Mouse (Mus musculus): ENCODE results near the gene Kat2b.
A peak's percentile ranks its signal among the peaks of the same experiment; 100 is the strongest.
"Not testable (repeated sequence)": the region's sequence is repeated elsewhere in the genome, so short reads cannot be mapped to it uniquely, and the experiment has no call there.

Kat2b gene

DNA sequence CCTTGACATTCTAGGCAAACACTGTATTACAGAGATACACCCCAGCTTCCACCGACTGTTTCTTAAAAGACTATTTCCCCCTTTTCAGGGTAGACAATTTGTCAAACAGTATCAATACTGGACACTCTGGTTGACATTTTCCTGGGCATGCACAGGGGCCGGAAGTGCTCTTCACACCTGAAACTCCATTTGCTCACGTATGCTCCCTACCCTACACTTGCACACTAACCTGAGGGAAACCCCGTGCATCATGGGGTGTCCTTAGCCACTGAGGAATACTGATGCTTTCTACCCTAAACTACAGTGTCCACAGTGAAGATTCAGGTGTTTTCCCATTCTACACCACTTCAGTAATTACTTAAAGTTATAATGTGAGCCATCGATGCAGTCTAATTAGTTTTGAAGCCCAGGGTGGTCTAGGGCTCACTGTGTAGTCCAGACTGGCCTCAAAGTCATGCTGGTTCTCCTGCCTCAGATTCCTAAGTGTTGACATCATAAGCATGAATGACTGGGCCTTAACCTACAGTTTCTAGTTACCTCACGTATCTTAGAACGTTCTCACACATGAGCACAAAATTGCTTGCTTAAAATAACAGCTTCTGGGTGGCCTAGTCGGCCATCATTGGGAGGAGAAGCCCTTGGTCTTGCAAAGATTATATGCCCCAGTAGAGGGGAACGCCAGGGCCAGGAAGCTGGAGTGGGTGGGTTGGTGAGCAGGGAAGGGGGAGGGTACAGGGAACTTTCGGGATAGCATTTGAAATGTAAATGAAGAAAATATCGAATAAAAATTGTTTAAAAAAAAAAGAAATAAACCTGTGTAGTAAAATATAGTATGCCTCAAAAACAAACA, 30.5 kb downstream of the Kat2b start:
- peak; percentile 52 for DNase-seq (ENCODE audit: low read depth, low spot score)

DNA sequence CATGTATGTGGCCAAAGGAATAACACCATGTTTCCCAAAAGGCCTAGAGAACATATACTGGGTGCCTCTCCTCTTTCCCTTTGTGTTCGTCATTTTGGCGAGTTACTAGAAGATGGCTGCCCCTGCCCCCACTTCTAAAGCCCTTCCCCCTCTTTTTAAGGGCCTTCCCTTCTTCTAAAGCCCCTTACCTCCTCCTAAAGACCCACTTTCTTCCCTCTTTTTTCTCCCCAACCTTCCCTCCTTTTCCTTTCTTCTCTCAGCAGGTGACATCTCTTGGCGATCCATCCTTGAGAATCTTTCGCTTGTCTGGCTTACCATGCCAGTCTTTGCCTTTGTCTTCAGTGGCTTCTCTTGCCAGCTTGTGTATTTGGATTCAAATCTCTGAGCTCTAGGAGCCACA, 31.9 kb downstream of the Kat2b start:
- DNase-seq (ENCODE audit: low read depth, low spot score): no peak

DNA sequence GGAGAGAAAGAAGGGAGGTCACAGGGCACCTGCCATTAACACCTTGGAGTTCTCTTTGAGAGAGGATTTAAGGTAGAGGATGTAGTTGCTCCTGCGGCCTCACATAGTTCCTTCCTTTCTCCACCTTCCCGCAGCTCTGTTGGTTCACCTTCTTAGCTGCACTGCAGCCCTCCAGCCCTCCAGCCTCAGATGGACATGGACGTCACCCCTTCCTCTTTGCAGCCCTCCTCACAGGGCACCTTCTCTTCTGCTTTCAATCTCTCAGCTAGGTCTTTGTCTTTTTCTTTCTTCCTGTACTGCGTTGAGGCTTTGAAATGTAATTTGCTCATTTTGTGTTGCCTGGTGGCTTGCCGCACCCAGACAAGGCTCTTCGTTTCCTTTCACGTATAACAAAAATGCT, 36.6 kb downstream of the Kat2b start:
- DNase-seq (ENCODE audit: low read depth, low spot score): not testable (repeated sequence)

DNA sequence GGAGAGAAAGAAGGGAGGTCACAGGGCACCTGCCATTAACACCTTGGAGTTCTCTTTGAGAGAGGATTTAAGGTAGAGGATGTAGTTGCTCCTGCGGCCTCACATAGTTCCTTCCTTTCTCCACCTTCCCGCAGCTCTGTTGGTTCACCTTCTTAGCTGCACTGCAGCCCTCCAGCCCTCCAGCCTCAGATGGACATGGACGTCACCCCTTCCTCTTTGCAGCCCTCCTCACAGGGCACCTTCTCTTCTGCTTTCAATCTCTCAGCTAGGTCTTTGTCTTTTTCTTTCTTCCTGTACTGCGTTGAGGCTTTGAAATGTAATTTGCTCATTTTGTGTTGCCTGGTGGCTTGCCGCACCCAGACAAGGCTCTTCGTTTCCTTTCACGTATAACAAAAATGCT, 39.4 kb downstream of the Kat2b start:
- DNase-seq (ENCODE audit: low read depth, low spot score): not testable (repeated sequence)

DNA sequence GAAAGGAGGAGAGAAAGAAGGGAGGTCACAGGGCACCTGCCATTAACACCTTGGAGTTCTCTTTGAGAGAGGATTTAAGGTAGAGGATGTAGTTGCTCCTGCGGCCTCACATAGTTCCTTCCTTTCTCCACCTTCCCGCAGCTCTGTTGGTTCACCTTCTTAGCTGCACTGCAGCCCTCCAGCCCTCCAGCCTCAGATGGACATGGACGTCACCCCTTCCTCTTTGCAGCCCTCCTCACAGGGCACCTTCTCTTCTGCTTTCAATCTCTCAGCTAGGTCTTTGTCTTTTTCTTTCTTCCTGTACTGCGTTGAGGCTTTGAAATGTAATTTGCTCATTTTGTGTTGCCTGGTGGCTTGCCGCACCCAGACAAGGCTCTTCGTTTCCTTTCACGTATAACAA, 42.3 kb downstream of the Kat2b start:
- not testable (repeated sequence) for DNase-seq (ENCODE audit: low read depth, low spot score)

DNA sequence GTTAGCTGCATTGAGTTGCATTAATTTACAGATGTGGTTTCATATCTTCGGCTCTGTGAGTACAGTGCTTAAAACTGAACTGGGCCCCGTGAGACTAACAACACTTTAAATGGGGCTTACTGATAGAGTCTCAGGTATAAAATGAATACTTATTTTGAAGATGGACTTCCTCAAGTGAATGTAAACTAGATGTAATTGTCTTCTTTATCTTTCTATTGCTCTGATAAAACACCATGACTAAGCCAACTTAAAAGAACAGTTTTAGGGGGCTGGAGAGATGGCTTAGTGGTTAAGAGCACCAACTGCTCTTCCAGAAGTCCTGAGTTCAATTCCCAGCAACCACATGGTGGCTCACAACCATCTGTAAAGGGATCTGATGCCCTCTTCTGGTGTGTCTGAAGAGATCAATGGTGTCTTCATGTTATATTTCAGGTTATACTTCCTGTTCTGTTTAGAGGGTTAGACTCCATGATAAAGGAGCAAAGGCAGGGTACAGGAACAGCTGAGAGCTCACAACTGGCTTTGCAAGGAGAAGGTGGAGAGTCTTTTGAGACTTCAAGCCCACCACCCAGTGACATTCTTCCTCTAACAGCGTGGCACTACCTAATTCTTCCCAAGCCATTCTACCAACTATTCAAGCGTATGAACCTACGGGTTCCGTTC, 50.8 kb downstream of the Kat2b start:
- DNase-seq (ENCODE audit: low read depth, low spot score): no peak

DNA sequence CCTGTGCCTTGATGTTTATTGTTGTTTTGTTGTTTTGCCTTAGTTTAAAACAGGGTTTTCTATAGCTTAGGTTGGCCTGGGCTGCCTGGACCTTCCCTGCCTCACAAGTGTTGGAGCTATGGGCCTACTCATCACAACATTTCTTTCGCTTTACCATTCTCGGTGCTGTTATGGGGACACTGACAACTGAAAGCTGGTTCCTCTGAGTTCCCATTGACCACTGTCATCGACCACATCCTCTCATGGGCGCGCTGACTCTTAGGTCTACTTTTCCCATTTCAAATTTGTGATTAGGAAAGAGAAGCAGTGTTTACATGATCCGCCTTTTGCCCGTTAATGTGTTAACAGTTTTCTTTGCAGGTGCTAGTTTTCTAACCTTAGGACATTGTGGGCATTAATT, 51.7 kb downstream of the Kat2b start:
- DNase-seq (ENCODE audit: low read depth, low spot score): no peak

DNA sequence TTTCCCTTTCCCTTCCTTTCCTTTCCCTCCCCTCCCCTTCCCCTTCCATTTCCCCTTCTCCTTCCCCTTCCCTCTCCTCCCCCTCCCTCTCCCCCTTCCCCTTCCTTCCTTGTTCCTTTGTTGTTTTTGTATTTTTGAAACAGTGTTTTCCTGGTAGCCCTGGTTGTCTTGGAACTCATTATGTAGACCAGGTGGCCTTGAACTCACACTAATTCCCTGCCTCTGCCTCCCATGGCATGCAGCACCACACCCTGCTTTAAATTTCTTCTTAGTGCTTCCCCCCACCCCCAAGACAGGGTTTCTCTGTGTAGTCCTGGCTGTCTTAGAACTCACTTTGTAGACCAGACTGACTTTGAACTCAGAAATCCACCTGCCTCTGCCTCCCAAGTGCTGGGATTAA, 52.7 kb downstream of the Kat2b start:
- peak; percentile 48 for DNase-seq (ENCODE audit: low read depth, low spot score)

DNA sequence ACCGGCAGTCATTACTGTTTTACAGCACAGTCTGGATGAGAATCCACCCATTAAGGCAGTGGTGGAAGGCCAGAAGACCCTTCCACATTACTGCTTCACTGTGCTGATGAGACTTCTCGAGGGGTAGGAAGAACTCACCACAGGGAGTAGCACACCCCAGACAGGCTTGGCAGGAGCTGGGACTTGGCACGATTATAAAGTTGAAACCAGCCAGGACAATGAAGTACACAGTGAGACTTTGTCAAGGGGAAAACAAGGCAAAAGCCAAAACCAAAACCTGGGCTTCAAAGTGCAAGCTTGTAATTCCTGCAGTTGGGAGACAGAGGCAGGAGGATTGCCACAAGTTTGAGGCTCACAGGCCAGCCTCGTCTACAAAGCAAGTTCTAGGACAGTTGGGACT, 54.0 kb downstream of the Kat2b start:
- no peak for DNase-seq (ENCODE audit: low read depth, low spot score)

DNA sequence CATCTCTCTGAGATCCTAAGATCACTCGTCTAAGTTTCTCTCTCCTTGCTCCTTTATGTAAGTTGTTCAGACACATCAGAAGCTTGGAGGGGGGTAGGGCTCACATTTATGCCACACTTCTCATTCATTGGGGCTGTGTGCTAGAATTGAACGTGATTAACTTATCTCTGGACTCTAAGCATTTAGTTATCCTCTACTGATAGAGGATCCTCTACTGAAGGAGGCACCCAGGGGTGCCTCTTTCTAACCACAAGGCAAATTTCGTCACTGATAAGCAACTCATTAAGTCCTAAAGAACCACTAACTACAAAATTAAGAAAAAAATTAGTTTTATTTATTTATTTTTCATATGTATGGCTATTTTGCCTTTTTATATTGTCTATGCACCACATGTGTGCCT, 55.5 kb downstream of the Kat2b start:
- DNase-seq (ENCODE audit: low read depth, low spot score): no peak

DNA sequence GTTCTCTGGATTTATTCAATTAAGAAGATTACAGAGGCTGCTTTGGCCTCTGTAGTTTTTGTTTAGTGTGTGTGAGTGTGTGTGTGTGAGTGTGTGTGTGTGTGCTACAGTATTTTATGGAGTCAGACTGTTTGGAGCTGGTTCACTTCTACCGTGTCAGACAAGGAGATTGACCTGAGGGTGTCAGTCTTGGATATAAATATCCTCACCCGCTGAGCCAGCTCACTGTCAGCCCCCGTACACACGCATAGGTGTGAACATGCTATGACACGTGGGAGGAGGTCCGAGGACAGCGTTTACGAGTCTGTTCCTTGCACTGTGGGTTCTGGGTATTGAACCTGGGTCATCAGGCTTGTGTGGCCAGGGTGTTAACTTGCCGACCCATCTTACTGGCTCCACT, 57.1 kb downstream of the Kat2b start:
- no peak for DNase-seq (ENCODE audit: low read depth, low spot score)

DNA sequence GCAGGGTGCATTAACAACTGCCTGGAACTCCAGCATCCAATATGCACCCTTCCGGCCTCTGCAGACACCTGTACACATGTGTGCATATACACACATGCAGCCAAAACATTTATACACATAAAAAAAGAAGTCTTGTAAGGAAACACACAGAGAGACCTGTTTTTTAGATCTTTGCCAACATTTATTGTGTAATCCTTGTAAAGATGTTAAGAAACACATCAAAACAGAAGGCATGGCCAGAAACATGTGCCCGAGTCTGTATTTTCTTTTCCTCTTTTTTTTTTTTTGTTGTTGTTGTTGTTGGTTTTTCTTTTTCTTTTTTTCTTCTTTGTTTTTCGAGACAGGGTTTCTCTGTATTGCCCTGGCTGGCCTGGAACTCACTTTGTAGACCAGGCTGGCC, 59.5 kb downstream of the Kat2b start:
- no peak for DNase-seq (ENCODE audit: low read depth, low spot score)

DNA sequence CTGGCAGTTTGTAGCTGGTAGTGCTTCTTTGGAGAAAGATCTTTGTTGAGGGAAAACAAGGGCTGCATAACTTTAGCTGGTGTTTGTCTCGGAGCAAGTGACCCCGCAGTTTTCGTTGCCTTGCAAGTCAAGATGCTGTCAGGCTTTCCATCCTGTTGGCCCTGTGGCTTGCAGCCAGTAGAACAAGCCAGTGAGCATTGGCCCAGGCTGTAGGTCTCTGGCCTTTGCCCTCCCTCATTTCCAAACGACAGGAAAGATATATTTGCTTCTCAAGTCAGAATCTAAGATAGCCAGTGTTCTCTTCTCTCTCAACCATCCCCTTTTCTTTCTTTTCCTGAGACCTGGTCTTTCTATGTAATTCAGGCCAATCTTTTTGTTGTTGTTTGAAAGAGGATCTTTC, 60.8 kb downstream of the Kat2b start:
- DNase-seq (ENCODE audit: low read depth, low spot score): no peak

DNA sequence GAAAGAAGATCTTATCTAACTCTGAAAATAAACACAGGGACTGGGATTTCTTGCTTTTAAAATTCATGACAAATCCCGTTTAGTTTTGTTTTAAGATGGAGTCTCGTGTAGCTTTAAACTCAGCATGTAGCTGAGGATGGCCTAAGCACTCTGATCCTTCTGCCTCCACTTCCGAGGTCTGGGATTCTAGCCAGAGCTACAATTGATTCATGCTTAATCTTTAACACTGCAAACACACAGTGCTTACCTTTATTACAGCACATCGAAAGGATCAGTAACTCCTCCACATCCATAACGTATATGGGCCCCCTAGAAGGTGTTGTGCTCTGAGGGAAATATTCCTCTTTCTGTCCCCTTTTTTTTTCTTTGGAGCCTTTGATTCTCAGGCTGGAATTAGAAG, 61.5 kb downstream of the Kat2b start:
- DNase-seq (ENCODE audit: low read depth, low spot score): no peak

DNA sequence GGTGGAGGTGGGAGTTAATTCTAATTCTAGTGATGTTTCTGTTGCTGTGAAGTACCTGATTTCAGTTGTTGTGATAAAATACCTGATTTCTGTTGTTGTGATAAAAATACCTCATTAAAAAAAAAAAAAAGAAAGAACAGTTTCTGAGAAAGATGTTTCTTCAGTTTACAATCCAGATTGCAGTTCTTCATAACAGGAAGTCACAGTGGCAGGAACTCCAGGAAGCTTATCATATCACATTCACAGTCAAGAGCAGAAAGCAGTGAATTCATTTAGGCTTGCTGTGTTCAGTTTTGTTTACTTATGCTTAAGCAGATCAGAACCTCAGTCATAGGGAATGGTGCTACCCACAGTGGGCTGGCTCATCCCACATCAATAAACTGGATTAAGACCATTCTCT, 64.7 kb downstream of the Kat2b start:
- no peak for DNase-seq (ENCODE audit: low read depth, low spot score)

DNA sequence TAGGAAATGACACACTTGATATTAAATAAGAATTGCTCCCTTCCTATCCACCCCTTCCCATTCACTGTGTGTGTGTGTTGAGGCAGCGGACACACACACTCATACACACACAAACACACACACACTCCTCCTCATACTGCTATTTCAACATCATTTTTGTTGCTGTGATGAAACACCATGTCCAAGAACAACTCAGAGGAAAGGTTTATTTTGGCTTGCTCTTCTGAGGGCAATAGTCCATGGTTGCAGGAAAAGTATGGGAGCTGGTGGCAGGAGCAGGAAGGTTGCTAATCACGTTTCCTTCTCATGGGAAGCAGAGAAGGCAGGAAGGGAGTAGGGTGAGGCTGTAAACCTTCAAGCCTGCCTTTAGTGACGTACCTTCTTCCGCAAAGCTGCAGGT, 76.7 kb downstream of the Kat2b start:
- DNase-seq (ENCODE audit: low read depth, low spot score): no peak

DNA sequence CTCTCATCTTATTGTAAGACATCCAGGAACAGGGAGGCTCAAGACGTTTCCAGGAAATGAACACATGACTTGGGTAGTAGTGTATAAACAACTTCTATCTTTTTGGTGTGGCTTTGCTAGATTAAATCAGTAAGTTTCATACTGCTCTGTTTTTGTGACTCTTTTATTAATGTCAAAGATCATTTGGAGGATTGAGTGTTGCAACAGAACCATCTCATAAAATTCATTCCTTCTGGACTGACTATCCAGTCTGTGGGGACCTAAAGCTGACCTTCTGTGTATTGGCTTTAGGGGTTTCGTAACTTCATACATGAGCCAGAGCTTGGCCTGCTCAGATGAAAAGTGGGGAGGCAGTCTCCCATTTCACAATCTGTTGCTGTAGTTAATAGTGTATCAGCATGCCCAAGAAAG, 83.6 kb downstream of the Kat2b start:
- DNase-seq (ENCODE audit: low read depth, low spot score): no peak

DNA sequence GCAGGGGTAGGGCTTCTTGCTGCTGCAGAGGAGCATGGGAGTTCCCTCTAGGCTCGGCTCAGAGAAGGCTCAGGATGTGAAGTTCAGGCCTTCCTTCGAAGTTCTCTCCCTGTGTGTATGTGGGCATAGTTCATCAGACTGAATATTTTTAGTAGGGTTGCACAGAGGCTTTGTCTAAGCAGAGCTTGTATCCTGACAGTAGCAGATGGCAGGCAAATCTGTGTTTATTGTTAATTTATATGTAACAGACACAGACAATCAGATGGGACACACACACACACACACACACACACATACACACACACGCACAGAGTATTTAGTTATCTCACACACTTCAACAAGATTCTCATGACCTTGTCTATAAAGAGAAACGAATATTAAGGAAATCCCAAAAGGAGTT, 87.9 kb downstream of the Kat2b start:
- DNase-seq (ENCODE audit: low read depth, low spot score): no peak

DNA sequence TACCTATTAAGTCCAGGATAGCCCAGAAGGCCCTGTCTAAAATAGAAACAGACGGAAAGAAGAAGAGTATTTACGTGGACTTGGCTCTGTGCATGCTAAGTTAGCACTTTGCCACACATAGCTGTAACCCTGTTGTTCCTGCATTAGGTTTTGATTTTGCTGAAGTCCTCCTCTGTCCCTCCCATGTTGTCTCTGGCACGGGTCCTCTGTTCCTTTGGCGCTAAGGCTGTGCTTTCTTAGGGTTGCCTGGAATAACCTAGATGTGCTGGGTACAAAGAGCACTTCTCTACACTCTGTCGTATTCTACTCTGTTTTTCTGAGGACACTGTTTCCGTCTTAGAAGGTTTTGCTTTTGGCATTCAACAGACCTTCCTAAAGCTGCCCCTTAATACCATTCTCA, 88.4 kb downstream of the Kat2b start:
- DNase-seq (ENCODE audit: low read depth, low spot score): no peak

DNA sequence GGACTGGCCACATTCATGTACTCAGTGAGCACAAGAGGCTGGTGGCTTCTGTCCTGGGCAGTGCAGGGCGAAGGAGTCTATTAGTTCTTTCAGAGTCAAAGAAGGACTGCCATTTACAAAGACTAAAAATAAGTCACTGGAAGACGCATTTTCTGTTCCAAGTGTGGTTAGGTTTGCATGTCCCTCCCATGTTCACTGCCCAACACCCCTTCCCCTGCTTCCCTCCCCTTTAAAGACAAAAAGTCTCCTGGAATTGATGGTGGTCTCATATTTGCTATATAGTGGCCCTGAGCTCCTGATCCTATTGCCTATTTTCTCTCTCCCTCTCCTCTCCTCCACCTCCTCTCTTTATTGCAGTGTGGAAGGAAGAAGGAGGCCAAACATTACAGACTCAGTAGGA, 89.3 kb downstream of the Kat2b start:
- DNase-seq (ENCODE audit: low read depth, low spot score): no peak

DNA sequence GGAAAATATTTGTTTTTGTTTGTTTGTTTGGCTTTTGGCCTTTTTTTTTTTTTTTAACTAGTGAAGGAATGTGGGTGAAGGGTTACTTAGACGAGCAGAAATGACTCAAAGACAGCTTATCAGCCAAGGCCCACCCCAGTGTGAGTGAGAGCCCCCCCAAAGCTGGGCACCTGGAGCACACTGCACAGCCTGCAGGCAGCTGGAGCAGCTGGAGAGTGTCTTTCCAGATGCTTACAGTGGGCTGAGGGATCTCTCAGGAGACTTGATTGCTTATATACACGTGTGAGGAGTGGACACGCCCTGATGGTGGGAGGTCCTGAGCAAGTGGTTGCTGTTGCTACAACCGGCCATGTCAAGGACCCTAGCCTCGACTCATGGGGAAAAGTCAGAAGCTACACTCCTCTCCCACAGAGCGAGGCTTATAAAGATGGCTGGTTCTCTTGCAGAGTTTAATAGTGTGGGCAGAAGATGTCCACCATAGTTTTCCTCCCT, 89.8 kb downstream of the Kat2b start:
- DNase-seq (ENCODE audit: low read depth, low spot score): peak; percentile 63

DNA sequence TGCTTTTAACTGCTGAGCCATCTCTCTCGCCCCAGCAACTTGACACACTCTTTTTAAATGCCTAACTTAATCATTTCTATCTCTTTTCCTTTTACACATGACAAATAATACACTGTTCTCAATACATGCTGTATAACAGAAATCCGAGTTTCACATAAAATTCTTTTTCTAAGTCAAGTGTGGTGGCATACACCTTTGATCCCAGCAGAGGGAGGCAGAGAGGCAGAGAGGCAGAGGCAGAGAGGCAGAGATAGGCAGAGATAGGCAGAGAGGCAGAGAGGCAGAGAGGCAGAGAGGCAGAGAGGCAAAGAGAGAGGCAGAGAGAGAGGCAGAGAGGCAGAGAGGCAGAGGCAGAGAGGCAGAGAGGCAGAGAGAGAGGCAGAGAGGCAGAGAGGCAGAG, 90.7 kb downstream of the Kat2b start:
- DNase-seq (ENCODE audit: low read depth, low spot score): peak; percentile 50

DNA sequence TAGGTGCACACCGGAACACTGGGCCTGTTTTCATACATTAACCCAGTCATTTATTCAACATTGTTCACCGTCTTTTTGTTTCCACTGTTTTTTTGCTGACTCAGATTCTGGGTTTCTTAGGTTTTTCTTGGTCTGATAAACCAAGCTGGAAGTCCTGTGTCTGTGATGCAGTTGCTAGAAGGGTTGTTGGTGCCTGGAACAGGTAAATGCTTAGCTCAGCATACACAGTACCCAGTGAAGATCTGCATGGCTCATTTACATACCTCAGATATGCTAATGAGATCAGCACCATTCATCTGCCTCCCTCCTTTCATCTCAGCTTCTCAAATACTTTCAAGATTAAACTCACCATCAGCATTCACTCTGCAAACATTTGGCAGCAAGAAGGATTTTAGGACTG, 92.0 kb downstream of the Kat2b start:
- DNase-seq (ENCODE audit: low read depth, low spot score): peak; percentile 19

Data from ES-CJ7 (cell line).